Mouse (Mus musculus) urinary bladder, postnatal 14 days (tissue): ENCODE data around the gene Rdh1.
A peak's percentile ranks its signal among the peaks of the same experiment; 100 is the strongest.
"Not testable (repeated sequence)": the region's sequence is repeated elsewhere in the genome, so short reads cannot be mapped to it uniquely, and the experiment has no call there.

Source experiments
- DNase-seq: peaks from one replicate; pipeline ENCODE4 v3.0.0; 2021; ENCODE audit warnings: low spot score

The Rdh1 gene

GRCm38 (mm10) chr10:127748847-127749612, 10.5 kb upstream of the Rdh1 start:
- DNase-seq = no peak

GRCm38 (mm10) chr10:127750136-127750777, 9.3 kb upstream of the Rdh1 start:
- no peak for DNase-seq

- DNase-seq = no peak
These were observed 8.0 kb upstream of the Rdh1 start, which contains the start of gene Gpr182 for GRCm38 (mm10) chr10:127751548-127751947. Gene Gpr182, minus strand, starts transcription at chr10:127751732.

- no peak for DNase-seq
These were observed 4.9 kb upstream of the Rdh1 start for GRCm38 (mm10) chr10:127754566-127755166.

- DNase-seq = no peak
These were observed 4.3 kb upstream of the Rdh1 start for GRCm38 (mm10) chr10:127755246-127755645.

GRCm38 (mm10) chr10:127755770-127756468, 3.6 kb upstream of the Rdh1 start:
- peak; percentile 1 for DNase-seq

GRCm38 (mm10) chr10:127762926-127763325, 3.4 kb downstream of the Rdh1 start:
- DNase-seq = not testable (repeated sequence)

- no peak for DNase-seq
These were observed 4.6 kb downstream of the Rdh1 start for GRCm38 (mm10) chr10:127763914-127764680.

- no peak for DNase-seq
These were observed 7.0 kb downstream of the Rdh1 start for GRCm38 (mm10) chr10:127766564-127766963.

GRCm38 (mm10) chr10:127776011-127776410, 16.5 kb downstream of the Rdh1 start, which contains the start of gene Rdh9:
Gene Rdh9, plus strand, starts transcription at chr10:127776386.
- DNase-seq = no peak

GRCm38 (mm10) chr10:127782321-127782720, 22.8 kb downstream of the Rdh1 start:
- DNase-seq = not testable (repeated sequence)

GRCm38 (mm10) chr10:127785411-127785810, 25.9 kb downstream of the Rdh1 start:
- DNase-seq = not testable (repeated sequence)

- no peak for DNase-seq
These were observed 39.8 kb downstream of the Rdh1 start for GRCm38 (mm10) chr10:127799295-127799694.

GRCm38 (mm10) chr10:127800891-127801290, 41.4 kb downstream of the Rdh1 start, which contains the start of gene Rdh16:
Gene Rdh16, plus strand, starts transcription at chr10:127801152.
- DNase-seq = no peak

- no peak for DNase-seq
These were observed 42.1 kb downstream of the Rdh1 start for GRCm38 (mm10) chr10:127801612-127802011.

- no peak for DNase-seq
These were observed 42.7 kb downstream of the Rdh1 start for GRCm38 (mm10) chr10:127802236-127802635.

- no peak for DNase-seq
These were observed 44.9 kb downstream of the Rdh1 start for GRCm38 (mm10) chr10:127804416-127804815.

GRCm38 (mm10) chr10:127815888-127816287, 56.4 kb downstream of the Rdh1 start:
- no peak for DNase-seq

GRCm38 (mm10) chr10:127817268-127817910, 57.9 kb downstream of the Rdh1 start:
- DNase-seq = peak; percentile 41
